Mouse (Mus musculus) cerebellum, adult 2 months (tissue): ENCODE measurements around the gene Mkln1. TPM values are rescaled to one million over a fixed set of nuclear protein-coding genes. Genes with fewer than 3 reads are reported as not detected.
"Not testable (repeated sequence)": the region's sequence is repeated elsewhere in the genome, so short reads cannot be mapped to it uniquely, and the experiment has no call there.

Source experiments
- DNase-seq, 2 experiments: peaks; one replicate each; pipeline ENCODE4 v3.0.0; 2021
- H3K27ac ChIP-seq: fragments of 200-500 bp; 2 replicates; pipeline ENCODE4 v1.5.1; 2012; ENCODE audit warnings: low read length, control low read depth, inconsistent platforms; ENCODE audit not compliant: insufficient read depth
- H3K27me3 ChIP-seq: fragments of 200-500 bp; 2 replicates; pipeline ENCODE4 v1.6.1; 2012; ENCODE audit warnings: inconsistent platforms, mild to moderate bottlenecking, low read length, moderate library complexity; ENCODE audit not compliant: control insufficient read depth, insufficient read depth
- H3K4me1 ChIP-seq: fragments of 200-500 bp; 2 replicates; pipeline ENCODE4 v1.6.1; 2011; ENCODE audit warnings: low read length; ENCODE audit not compliant: control insufficient read depth, insufficient read depth
- H3K4me3 ChIP-seq: fragments of 200-500 bp; replicated peaks from 2 replicates; pipeline ENCODE3; 2011; ENCODE audit warnings: mild to moderate bottlenecking, low read depth, low read length, control low read depth; ENCODE audit not compliant: insufficient read depth
- CTCF ChIP-seq: fragments of 200-500 bp; IDR thresholded peaks from 2 replicates; pipeline ENCODE4 v1.5.1; 2011; ENCODE audit warnings: low read depth, mild to moderate bottlenecking, control low read depth, low read length, moderate library complexity, borderline replicate concordance; ENCODE audit not compliant: insufficient read depth
- POLR2A ChIP-seq: fragments of 200-500 bp; IDR thresholded peaks from 2 replicates; pipeline ENCODE4 v1.6.1; 2011; ENCODE audit warnings: low read length, control low read depth, borderline replicate concordance; ENCODE audit not compliant: insufficient read depth
- WGBS: fragments of 180-500 bp; shearing (Covaris S2); methylation state at CpG from one replicate; pipeline ENCODE4 v1.1.7; 2018; 5-methylcytosine and 5-hydroxymethylcytosine counted together
- polyA plus RNA-seq: library from polyadenylated mRNA; depleted of rRNA; stranded (reverse); fragments of >200 nt; gene quantifications from 2 replicates; pipeline ENCODE4 v1.2.3, GENCODE M21; 2012

The Mkln1 gene
- polyA plus RNA-seq, 1 experiment: 53.9 TPM

- DNase-seq: no peak
- 78% methylated on average over 4 of the region's 4 CpGs for WGBS
Measured at GRCm38 (mm10) chr6:31544318-31544717, 145.8 kb downstream of the Mkln1 start.

GRCm38 (mm10) chr6:31549361-31550051, 151.0 kb downstream of the Mkln1 start:
- WGBS: 32% methylated on average over 5 of the region's 5 CpGs
- DNase-seq: peak in 1 of 2 experiments; percentile 22
- Histone ChIP-seq H3K4me3 (no peak overlapping the region), H3K4me1 (no peaks in the 10 kb centered on the region), H3K27ac (no peak overlapping the region), H3K27me3 (no peaks in the 10 kb centered on the region)
- TF ChIP-seq POLR2A: no peak
- no peak for TF ChIP-seq CTCF

More at GRCm38 (mm10) chr6:31544318-31544717, 145.8 kb downstream of the Mkln1 start:
- Histone ChIP-seq H3K4me1 (no peaks in the 10 kb centered on the region), H3K4me3 (no peak overlapping the region), H3K27me3 (no peaks in the 10 kb centered on the region), H3K27ac (no peak overlapping the region)
- TF ChIP-seq POLR2A (no peak), CTCF (no peak)

GRCm38 (mm10) chr6:31550876-31551532, 152.5 kb downstream of the Mkln1 start:
- WGBS: 70% methylated on average over 22 of the region's 22 CpGs
- Histone ChIP-seq H3K27me3 (no peaks in the 10 kb centered on the region), H3K27ac (no peak overlapping the region), H3K4me3 (no peak overlapping the region), H3K4me1 (no peaks in the 10 kb centered on the region; the same call in 1 of the 2 replicates)
- TF ChIP-seq POLR2A (no peak), CTCF (no peak)
- DNase-seq: no peak

GRCm38 (mm10) chr6:31556460-31557100, 158.0 kb downstream of the Mkln1 start:
- TF ChIP-seq POLR2A (no peak), CTCF (no peak)
- 86% methylated on average over 7 of the region's 7 CpGs for WGBS
- no peak for DNase-seq
- Histone ChIP-seq H3K27me3 (no peaks in the 10 kb centered on the region), H3K4me1 (no peaks in the 10 kb centered on the region; the same call in 1 of the 2 replicates), H3K4me3 (no peak overlapping the region), H3K27ac (no peak overlapping the region)

GRCm38 (mm10) chr6:31560138-31560959, 161.8 kb downstream of the Mkln1 start:
- H3K4me1 ChIP-seq: no peaks in the 10 kb centered on the region
- H3K27ac ChIP-seq: no peak overlapping the region
- DNase-seq: no peak
- no peak overlapping the region for H3K4me3 ChIP-seq
- TF ChIP-seq POLR2A (no peak), CTCF (no peak)
- peaks cover 4% of the 10 kb centered on the region; the same call in 1 of the 2 replicates for H3K27me3 ChIP-seq
- 41% methylated on average over 13 of the region's 13 CpGs for WGBS

- not testable (repeated sequence) for H3K27ac ChIP-seq, H3K27me3 ChIP-seq, H3K4me1 ChIP-seq, DNase-seq, H3K4me3 ChIP-seq
- 79% methylated on average over 3 of the region's 3 CpGs for WGBS
Measured at GRCm38 (mm10) chr6:31561948-31562347, 163.4 kb downstream of the Mkln1 start.

GRCm38 (mm10) chr6:31562371-31563080, 164.0 kb downstream of the Mkln1 start:
- H3K4me3 ChIP-seq: peak overlapping the region; percentile 37
- no peak overlapping the region for H3K27ac ChIP-seq
- H3K4me1 ChIP-seq: no peaks in the 10 kb centered on the region
- TF ChIP-seq POLR2A (no peak), CTCF (no peak)
- WGBS: 25% methylated on average over 16 of the region's 16 CpGs
- DNase-seq: no peak
- H3K27me3 ChIP-seq: peaks cover 4% of the 10 kb centered on the region; the same call in 1 of the 2 replicates
